Mouse (Mus musculus) regulatory T cell (primary cell): ENCODE results near the gene Usp17ld.
"Not testable (repeated sequence)": the region's sequence is repeated elsewhere in the genome, so short reads cannot be mapped to it uniquely, and the experiment has no call there.

ENCODE experiments used
- in situ Hi-C: fragments of 300-600 bp; cut with MboI, MseI; formaldehyde crosslinking; loops from one replicate; pipeline ENCODE4 v1.15.1; 2025; ENCODE audit warnings: high pct_unique_total_duplicates

The Usp17ld gene

DNA sequence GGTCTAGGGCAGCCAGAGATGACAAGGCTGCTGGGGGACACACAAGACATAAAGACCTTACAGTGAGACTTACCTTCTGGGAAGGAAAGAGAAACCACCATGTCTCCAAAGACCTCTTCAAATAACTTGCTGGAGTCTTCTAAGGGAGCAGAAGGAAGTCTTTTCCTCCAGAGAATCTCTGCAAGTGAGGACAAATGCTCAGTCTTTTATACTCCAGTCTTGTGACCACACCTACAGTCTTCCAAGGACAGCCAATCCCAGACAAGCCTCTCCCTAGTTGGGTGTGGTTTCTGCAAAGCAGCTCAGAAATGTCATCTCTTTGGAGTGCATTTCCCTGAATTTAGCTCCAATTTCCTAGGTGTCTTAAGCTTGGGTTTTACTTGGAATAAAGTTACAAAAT lies at the start of gene Usp17ld:
TSS of gene Usp17ld (minus strand) at position 101 of the 400 bp plus-strand sequence.
- in situ Hi-C loops = not testable (repeated sequence)

DNA sequence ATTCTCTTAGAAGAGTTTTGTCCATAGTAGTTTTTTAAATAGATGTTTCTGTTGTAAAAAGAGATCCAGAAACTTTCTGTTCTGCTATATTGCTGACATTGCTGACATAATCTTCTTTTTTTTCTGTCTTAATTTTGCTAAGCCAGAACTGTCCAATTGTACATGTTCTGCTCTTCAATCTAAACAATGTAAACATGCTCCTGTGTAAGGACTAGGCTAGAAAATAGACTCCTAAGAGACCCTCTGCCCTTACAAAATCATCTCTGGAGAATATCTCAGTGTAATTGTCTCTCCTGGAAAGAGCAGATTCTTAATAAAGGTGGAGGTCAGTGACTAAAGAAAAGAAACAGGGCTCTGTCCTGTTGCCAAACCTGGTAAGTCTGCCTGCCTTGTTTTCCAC lies 35.6 kb downstream of the Usp17ld start, which contains the start of gene Olfr594:
TSS of gene Olfr594 (plus strand) at position 301 of the 400 bp plus-strand sequence.
- in situ Hi-C loops = no loop called here

DNA sequence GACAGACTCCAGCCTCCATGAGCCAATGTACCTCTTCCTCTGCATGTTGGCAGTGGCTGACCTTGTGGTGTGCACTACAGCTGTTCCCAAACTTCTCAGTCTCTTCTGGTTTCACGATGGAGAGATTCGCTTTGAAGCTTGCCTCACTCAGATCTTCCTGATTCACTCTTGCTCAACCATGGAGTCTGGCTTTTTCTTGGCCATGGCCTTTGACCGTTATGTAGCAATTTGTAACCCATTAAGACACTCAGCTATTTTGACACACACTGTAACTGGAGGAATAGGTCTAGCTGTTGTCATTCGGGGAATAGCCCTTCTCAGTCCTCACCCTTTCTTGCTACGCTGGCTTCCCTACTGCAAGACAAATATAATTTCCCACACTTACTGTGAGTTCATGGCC lies 40.3 kb downstream of the Usp17ld start:
- in situ Hi-C loops = not testable (repeated sequence)

DNA sequence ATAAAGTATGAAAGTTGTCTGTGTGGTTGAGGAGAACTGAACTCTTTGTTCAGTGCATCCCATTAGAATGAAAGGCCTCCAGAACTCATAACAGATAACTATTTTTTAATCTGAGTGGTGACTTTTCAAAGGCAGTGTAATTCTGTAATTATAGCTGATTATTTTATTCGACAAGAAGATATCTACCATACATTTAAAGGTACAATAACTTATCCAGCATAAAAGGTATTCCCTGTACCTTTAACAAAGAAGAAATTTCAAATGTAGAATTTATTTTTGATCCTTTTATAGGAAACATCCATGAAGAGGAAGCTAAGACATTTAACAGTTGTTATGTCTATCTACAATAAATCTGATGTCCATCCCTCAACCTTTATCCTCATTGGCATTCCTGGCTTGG lies 40.7 kb downstream of the Usp17ld start, which contains the start of gene Olfr593:
TSS of gene Olfr593 (plus strand) at position 301 of the 400 bp plus-strand sequence.
- in situ Hi-C loops = no loop called here
